Mouse (Mus musculus) liver, embryonic 11.5 days (tissue): ENCODE data around the gene Smim14. TPM values are rescaled to one million over a fixed set of nuclear protein-coding genes. Genes with fewer than 3 reads are reported as not detected.
"Not testable (repeated sequence)": the region's sequence is repeated elsewhere in the genome, so short reads cannot be mapped to it uniquely, and the experiment has no call there.

Experiments
- ATAC-seq: fragments of 200-750 bp; cut with Nextera tagmentation; replicated peaks from 2 replicates; pipeline ENCODE4 v1.8.0; 2017; ENCODE audit warnings: moderate number of reproducible peaks, mild to moderate bottlenecking, moderate TSS enrichment, moderate library complexity; ENCODE audit not compliant: low FRiP score
- DNase-seq: peaks from one replicate; pipeline ENCODE4 v3.0.0-alpha.2; 2017; ENCODE audit warnings: low spot score
- H3K27ac ChIP-seq: fragments of 300-500 bp; sonication (generic); 2 replicates; pipeline ENCODE4 v1.5.1; 2014; ENCODE audit warnings: mild to moderate bottlenecking, low read depth, low read length, control low read depth
- H3K27me3 ChIP-seq: fragments of 300-500 bp; sonication (generic); replicated peaks from 2 replicates; pipeline ENCODE4 v1.6.1; 2014; ENCODE audit warnings: low read length, mixed read lengths; ENCODE audit not compliant: control insufficient read depth, insufficient read depth
- H3K36me3 ChIP-seq: fragments of 300-500 bp; sonication (generic); 2 replicates; pipeline ENCODE4 v1.6.1; 2014; ENCODE audit warnings: mild to moderate bottlenecking, low read length, moderate library complexity, mixed read lengths; ENCODE audit not compliant: control insufficient read depth, insufficient read depth
- H3K4me1 ChIP-seq: fragments of 300-500 bp; sonication (generic); replicated peaks from 2 replicates; pipeline ENCODE4 v1.6.1; 2014; ENCODE audit warnings: low read length, mixed read lengths; ENCODE audit not compliant: control insufficient read depth, insufficient read depth
- H3K4me2 ChIP-seq: fragments of 300-500 bp; sonication (generic); 2 replicates; pipeline ENCODE4 v1.6.1; 2014; ENCODE audit warnings: mild to moderate bottlenecking, control low read depth, moderate library complexity
- H3K4me3 ChIP-seq: fragments of 300-500 bp; sonication (generic); 2 replicates; pipeline ENCODE4 v1.5.1; 2014; ENCODE audit warnings: low read depth, low read length, control low read depth
- H3K9ac ChIP-seq: fragments of 300-500 bp; sonication (generic); 2 replicates; pipeline ENCODE4 v1.6.1; 2014; ENCODE audit warnings: low read depth, low read length, control low read depth
- H3K9me3 ChIP-seq: fragments of 300-500 bp; sonication (generic); 2 replicates; pipeline ENCODE4 v1.6.1; 2016; ENCODE audit warnings: low read length, inconsistent platforms, mixed read lengths; ENCODE audit not compliant: control insufficient read depth
- WGBS: fragments of 180-500 bp; shearing (Covaris S2); extraction: QIAGEN DNeasy Blood & Tissue Kit; methylation state at CpG from one replicate; pipeline ENCODE4 v1.1.7; 2014; 5-methylcytosine and 5-hydroxymethylcytosine counted together
- polyA plus RNA-seq: library from polyadenylated mRNA; unstranded; fragments of >200 nt; fragmentation: Nextera tagmentation; extraction: Ambion mirVana; gene quantifications from 2 replicates; pipeline ENCODE4 v1.2.1, GENCODE M21; 2014

Gene Smim14
- polyA plus RNA-seq, 1 experiment from 2014 or later: 68.9 TPM

GRCm38 (mm10) chr5:65549677-65550076, 12.7 kb upstream of the Smim14 start:
- ATAC-seq: no peak
- no peak overlapping the region for H3K4me3 ChIP-seq
- H3K36me3 ChIP-seq: peaks cover 4% of the 10 kb centered on the region; the same call in 1 of the 2 replicates
- no peak overlapping the region for H3K27ac ChIP-seq
- H3K9me3 ChIP-seq: no peaks in the 10 kb centered on the region
- 87% methylated on average over 1 of the region's 1 CpGs for WGBS
- no peak overlapping the region for H3K4me2 ChIP-seq
- no peak overlapping the region for H3K9ac ChIP-seq
- no peaks in the 10 kb centered on the region; the same call in 1 of the 2 replicates for H3K4me1 ChIP-seq
- no peaks in the 10 kb centered on the region for H3K27me3 ChIP-seq
- no peak for DNase-seq

GRCm38 (mm10) chr5:65544616-65545015, 7.6 kb upstream of the Smim14 start:
- Histone ChIP-seq H3K36me3 (peaks cover 6% of the 10 kb centered on the region; the same call in 1 of the 2 replicates), H3K9me3 (no peaks in the 10 kb centered on the region), H3K4me1 (peaks cover 3% of the 10 kb centered on the region), H3K4me3 (no peak overlapping the region), H3K4me2 (no peak overlapping the region), H3K27me3 (no peaks in the 10 kb centered on the region), H3K27ac (no peak overlapping the region), H3K9ac (no peak overlapping the region)
- DNase-seq (no peak), ATAC-seq (no peak)
- 92% methylated on average over 2 of the region's 2 CpGs for whole genome bisulfite sequencing

GRCm38 (mm10) chr5:65543491-65543890, 6.5 kb upstream of the Smim14 start:
- peaks cover 13% of the 10 kb centered on the region for H3K4me1 ChIP-seq
- 74% methylated on average over 1 of the region's 1 CpGs for WGBS
- DNase-seq: no peak

DNA sequence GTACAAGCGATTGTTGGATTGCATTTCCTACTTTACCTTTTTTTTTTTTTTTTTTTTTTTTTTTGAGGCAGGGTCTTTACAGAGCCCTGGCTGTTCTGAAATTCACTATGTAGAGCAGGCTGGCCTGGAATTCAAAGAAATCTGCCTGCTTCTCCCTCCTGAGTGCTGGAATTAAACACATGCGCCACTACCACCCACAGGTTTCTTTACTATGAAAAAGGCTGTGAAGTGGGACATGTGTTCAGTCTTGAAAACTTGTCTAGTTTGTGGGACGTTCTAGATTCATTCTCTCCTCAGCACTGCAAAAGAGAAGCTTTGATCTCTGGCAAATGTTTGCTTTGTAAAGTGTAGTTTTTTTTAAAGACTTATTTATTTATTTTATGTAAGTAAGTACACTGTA, 4.9 kb upstream of the Smim14 start:
- Histone ChIP-seq H3K9me3 (no peaks in the 10 kb centered on the region), H3K4me3 (no peak overlapping the region), H3K27ac (no peak overlapping the region), H3K27me3 (no peaks in the 10 kb centered on the region), H3K4me2 (no peak overlapping the region), H3K4me1 (peaks cover 13% of the 10 kb centered on the region), H3K9ac (no peak overlapping the region), H3K36me3 (peaks cover 6% of the 10 kb centered on the region; the same call in 1 of the 2 replicates)
- DNase-seq (no peak), ATAC-seq (no peak)
- 86% methylated on average over 3 of the region's 3 CpGs for WGBS

More at GRCm38 (mm10) chr5:65543491-65543890, 6.5 kb upstream of the Smim14 start:
- no peaks in the 10 kb centered on the region for H3K27me3 ChIP-seq
- no peak overlapping the region for H3K9ac ChIP-seq
- no peaks in the 10 kb centered on the region for H3K9me3 ChIP-seq
- H3K36me3 ChIP-seq: peaks cover 6% of the 10 kb centered on the region; the same call in 1 of the 2 replicates
- ATAC-seq: no peak
- no peak overlapping the region for H3K4me3 ChIP-seq
- no peak overlapping the region for H3K4me2 ChIP-seq
- no peak overlapping the region for H3K27ac ChIP-seq

- Histone ChIP-seq H3K4me1 (peaks cover 13% of the 10 kb centered on the region), H3K36me3 (0 out of 2 replicates have a peak, but pooled peaks cover 6% of the 10 kb centered on the region), H3K27me3 (no peaks in the 10 kb centered on the region), H3K27ac (no peak overlapping the region), H3K4me3 (no peak overlapping the region), H3K9ac (no peak overlapping the region), H3K4me2 (peak overlapping the region; percentile 81), H3K9me3 (no peaks in the 10 kb centered on the region)
- DNase-seq (no peak), ATAC-seq (no peak)
- WGBS: 80% methylated on average over 3 of the region's 3 CpGs
Observed at GRCm38 (mm10) chr5:65539786-65540185, 2.8 kb upstream of the Smim14 start.

GRCm38 (mm10) chr5:65538829-65539228, 1.8 kb upstream of the Smim14 start:
- Histone ChIP-seq H3K9ac (peak overlapping the region; percentile 56; the same call in 1 of the 2 replicates), H3K36me3 (0 out of 2 replicates have a peak, but pooled peaks cover 3% of the 10 kb centered on the region), H3K4me3 (peak overlapping the region; percentile 42), H3K4me2 (peak overlapping the region; percentile 81), H3K27ac (no peak overlapping the region), H3K9me3 (no peaks in the 10 kb centered on the region), H3K27me3 (no peaks in the 10 kb centered on the region), H3K4me1 (peaks cover 13% of the 10 kb centered on the region)
- WGBS: 44% methylated on average over 4 of the region's 4 CpGs
- ATAC-seq: no peak
- DNase-seq: no peak

DNA sequence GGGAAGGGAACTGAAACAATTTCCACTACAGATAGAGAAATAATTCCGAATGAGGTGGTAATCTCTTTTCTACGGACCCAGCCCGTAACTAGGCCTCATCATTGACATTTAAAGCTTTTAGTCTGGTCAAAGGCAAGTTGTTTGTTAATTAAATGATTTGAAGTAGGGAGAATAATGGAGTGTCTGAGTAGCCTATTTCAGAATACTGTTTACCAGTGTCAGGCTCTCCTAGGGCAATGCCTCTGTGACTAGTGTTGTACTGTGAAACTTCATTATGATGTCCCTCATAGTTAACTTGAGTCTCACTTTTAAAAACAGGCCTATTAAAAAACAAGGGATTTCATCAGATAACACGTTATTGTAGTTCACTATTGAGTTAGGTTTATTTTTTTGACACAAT, 1.1 kb upstream of the Smim14 start:
- H3K27ac ChIP-seq: peak overlapping the region; percentile 96
- H3K36me3 ChIP-seq: 0 out of 2 replicates have a peak, but pooled peaks cover 3% of the 10 kb centered on the region
- H3K4me1 ChIP-seq: peaks cover 11% of the 10 kb centered on the region
- peak overlapping the region; percentile 98 for H3K4me3 ChIP-seq
- under 1% methylated on average over 4 of the region's 4 CpGs for WGBS
- DNase-seq (no peak), ATAC-seq (no peak)
- no peaks in the 10 kb centered on the region for H3K9me3 ChIP-seq
- H3K4me2 ChIP-seq: peak overlapping the region; percentile 61
- no peaks in the 10 kb centered on the region for H3K27me3 ChIP-seq
- H3K9ac ChIP-seq: peak overlapping the region; percentile 98

- no peaks in the 10 kb centered on the region for H3K9me3 ChIP-seq
- peak; percentile 59 for ATAC-seq
- peak overlapping the region; percentile 98 for H3K9ac ChIP-seq
- peaks cover 11% of the 10 kb centered on the region for H3K4me1 ChIP-seq
- under 1% methylated on average over 45 of the region's 59 CpGs for WGBS
- H3K4me3 ChIP-seq: peak overlapping the region; percentile 98
- H3K27me3 ChIP-seq: no peaks in the 10 kb centered on the region
- peak overlapping the region; percentile 61 for H3K4me2 ChIP-seq
- H3K27ac ChIP-seq: peak overlapping the region; percentile 96
- DNase-seq: peak; percentile 80
- H3K36me3 ChIP-seq: 0 out of 2 replicates have a peak, but pooled peaks cover 3% of the 10 kb centered on the region
Observed at GRCm38 (mm10) chr5:65537420-65538071, 562 bp upstream of the Smim14 start.

DNA sequence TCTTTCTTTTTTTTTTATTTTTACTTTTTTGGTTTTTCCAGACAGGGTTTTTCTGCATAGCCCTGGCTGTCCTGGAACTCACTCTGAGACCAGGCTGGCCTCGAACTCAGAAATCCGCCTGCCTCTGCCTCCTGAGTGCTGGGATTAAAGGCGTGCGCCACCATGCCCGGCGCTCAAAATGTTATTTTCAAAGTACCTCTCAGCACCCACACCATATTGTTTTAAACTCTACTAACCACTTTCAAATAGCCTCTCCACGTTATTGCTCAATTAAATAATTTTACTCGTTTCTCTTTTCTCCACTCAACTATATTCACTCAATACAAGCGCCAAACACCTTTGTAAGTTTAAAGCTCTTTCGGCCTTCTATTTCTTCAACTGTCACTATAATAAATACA, 917 bp downstream of the Smim14 start:
- Histone ChIP-seq H3K4me3 (peak overlapping the region; percentile 98), H3K27ac (peak overlapping the region; percentile 96), H3K9ac (peak overlapping the region; percentile 98), H3K4me1 (peaks cover 11% of the 10 kb centered on the region), H3K4me2 (peak overlapping the region; percentile 61)
- not testable (repeated sequence) for H3K36me3 ChIP-seq, H3K27me3 ChIP-seq, ATAC-seq, H3K9me3 ChIP-seq, DNase-seq
- 78% methylated on average over 10 of the region's 10 CpGs for WGBS
